Mouse (Mus musculus) G1E (cell line): ENCODE results near the gene Calm1. TPM values are rescaled to one million over a fixed set of nuclear protein-coding genes. Genes with fewer than 3 reads are reported as not detected.

Experiments
- ATAC-seq: 2 replicates; pipeline ENCODE4 v1.8.0; 2016; ENCODE audit warnings: mild to moderate bottlenecking; ENCODE audit not compliant: insufficient number of reproducible peaks, poor library complexity, low FRiP score, severe bottlenecking; ENCODE audit errors: extremely low read depth
- DNase-seq: peaks from one replicate; pipeline ENCODE4 v3.0.0; 2012; ENCODE audit warnings: low spot score
- H3K27me3 ChIP-seq: 2 replicates; pipeline ENCODE4 v1.6.1; 2012; ENCODE audit warnings: mild to moderate bottlenecking, low read length, inconsistent platforms; ENCODE audit not compliant: insufficient read depth
- H3K36me3 ChIP-seq: replicated peaks from 2 replicates; pipeline ENCODE3; 2012; ENCODE audit warnings: mild to moderate bottlenecking, inconsistent platforms
- H3K4me1 ChIP-seq: 2 replicates; pipeline ENCODE4 v1.6.1; 2012; ENCODE audit warnings: low read depth, low read length, inconsistent platforms, mixed read lengths; ENCODE audit not compliant: insufficient read depth
- H3K4me3 ChIP-seq: 2 replicates; pipeline ENCODE4 v1.5.1; 2012; ENCODE audit warnings: low read depth, mild to moderate bottlenecking, inconsistent platforms, low read length, moderate library complexity, mixed read lengths
- H3K9me3 ChIP-seq: replicated peaks from 2 replicates; pipeline ENCODE4 v1.6.1; 2012; ENCODE audit warnings: inconsistent platforms
- CTCF ChIP-seq: IDR thresholded peaks from 2 replicates; pipeline ENCODE4 v1.5.1; 2012; ENCODE audit warnings: low read depth, low read length, inconsistent platforms, mixed read lengths
- GATA1 ChIP-seq: IDR thresholded peaks from 2 replicates; pipeline ENCODE4 v1.6.1; 2012; ENCODE audit warnings: borderline replicate concordance, low read length, inconsistent platforms, mixed read lengths
- GATA2 ChIP-seq: IDR thresholded peaks from 2 replicates; pipeline ENCODE4 v1.6.1; 2012; ENCODE audit warnings: low read depth, low read length, inconsistent platforms, borderline replicate concordance
- POLR2AphosphoS5 ChIP-seq: IDR thresholded peaks from 2 replicates; pipeline ENCODE4 v1.6.1; 2012; ENCODE audit warnings: low read depth, low read length, inconsistent platforms; ENCODE audit not compliant: insufficient replicate concordance
- TAL1 ChIP-seq: conservative IDR thresholded peaks from 2 replicates; pipeline ENCODE4 v1.6.1; 2012; ENCODE audit warnings: low read depth, low read length, inconsistent platforms, mixed read lengths
- polyA plus RNA-seq: library from polyadenylated mRNA; stranded (reverse); fragments of >175 nt; gene quantifications from 2 replicates; pipeline ENCODE4 v1.2.3, GENCODE M21; 2012
- total RNA-seq, 2 experiments: library from RNA; stranded (forward) in 1 of 2; stranded (reverse) in 1 of 2; fragments of 200-1000 nt in 1 of 2; fragments of >200 nt in 1 of 2; fragmentation: Nextera tagmentation in 1 of 2; gene quantifications; 2 replicates each; pipeline ENCODE4 v1.2.3; 2014 to 2017

Calm1 gene
- total and polyA plus RNA-seq, 3 experiments: 749 to 1,086 (median 853) TPM

GRCm38 (mm10) chr12:100201363-100201711 lies 2.1 kb downstream of the Calm1 start:
- H3K4me3 ChIP-seq: peak overlapping the region; percentile 75
- peaks cover 46% of the 10 kb centered on the region for H3K36me3 ChIP-seq
- DNase-seq (peak; percentile 30), ATAC-seq (no peak)
- H3K27me3 ChIP-seq: peaks cover 3% of the 10 kb centered on the region; the same call in 1 of the 2 replicates
- TF ChIP-seq CTCF (no peak), POLR2AphosphoS5 (no peak), GATA2 (no peak), TAL1 (no peak), GATA1 (no peak)
- peaks cover 51% of the 10 kb centered on the region for H3K4me1 ChIP-seq
- H3K9me3 ChIP-seq: no peaks in the 10 kb centered on the region

GRCm38 (mm10) chr12:100201838-100202237 lies 2.6 kb downstream of the Calm1 start:
- ATAC-seq (peak; percentile 57), DNase-seq (peak; percentile 86)
- H3K4me3 ChIP-seq: peak overlapping the region; percentile 75
- peaks cover 51% of the 10 kb centered on the region for H3K36me3 ChIP-seq
- TF ChIP-seq GATA2: no peak
- TF ChIP-seq CTCF: peak; percentile 100
- no peak for TF ChIP-seq POLR2AphosphoS5
- no peak for TF ChIP-seq GATA1
- peaks cover under 1% of the 10 kb centered on the region; the same call in 1 of the 2 replicates for H3K27me3 ChIP-seq
- peaks cover 52% of the 10 kb centered on the region for H3K4me1 ChIP-seq
- H3K9me3 ChIP-seq: no peaks in the 10 kb centered on the region

GRCm38 (mm10) chr12:100203759-100204158 lies 4.5 kb downstream of the Calm1 start:
- peaks cover 70% of the 10 kb centered on the region for H3K36me3 ChIP-seq
- no peaks in the 10 kb centered on the region for H3K9me3 ChIP-seq
- DNase-seq (no peak), ATAC-seq (no peak)
- no peak for TF ChIP-seq TAL1
- peaks cover 61% of the 10 kb centered on the region for H3K4me1 ChIP-seq
- no peak overlapping the region for H3K4me3 ChIP-seq
- no peaks in the 10 kb centered on the region for H3K27me3 ChIP-seq

DNA sequence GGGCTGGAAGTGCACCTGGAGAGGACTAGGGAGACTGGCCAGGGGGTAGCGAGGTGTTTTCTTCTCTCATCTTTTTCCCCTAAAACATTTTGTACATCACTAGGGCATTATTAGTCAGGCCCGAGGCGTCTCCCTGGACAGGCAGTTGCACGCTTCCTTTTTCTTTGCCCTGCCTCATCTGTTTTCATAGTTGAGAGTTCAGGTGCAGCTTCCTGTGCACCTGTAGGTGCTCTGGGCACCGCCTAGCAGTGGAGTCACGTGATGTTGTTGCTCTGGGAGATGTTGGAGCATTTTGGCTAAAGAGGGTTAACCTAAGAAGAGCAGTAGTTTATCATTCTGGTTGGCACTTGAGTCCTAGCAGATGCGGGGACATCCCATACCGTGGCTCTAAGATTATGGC lies 5.9 kb downstream of the Calm1 start:
- Histone ChIP-seq H3K27me3 (no peaks in the 10 kb centered on the region), H3K4me1 (peaks cover 68% of the 10 kb centered on the region), H3K9me3 (no peaks in the 10 kb centered on the region), H3K36me3 (peaks cover 83% of the 10 kb centered on the region), H3K4me3 (no peak overlapping the region)
- no peak for TF ChIP-seq POLR2AphosphoS5
- TF ChIP-seq CTCF: no peak
- TF ChIP-seq GATA2: no peak
- no peak for TF ChIP-seq GATA1
- no peak for TF ChIP-seq TAL1
- no peak for DNase-seq
- ATAC-seq: no peak

GRCm38 (mm10) chr12:100206521-100206920 lies 7.3 kb downstream of the Calm1 start:
- no peak for DNase-seq
- no peaks in the 10 kb centered on the region for H3K27me3 ChIP-seq
- no peaks in the 10 kb centered on the region for H3K9me3 ChIP-seq
- H3K4me3 ChIP-seq: no peak overlapping the region
- no peak for ATAC-seq
- peaks cover 83% of the 10 kb centered on the region for H3K36me3 ChIP-seq
- no peak for TF ChIP-seq POLR2AphosphoS5
- no peak for TF ChIP-seq GATA1
- H3K4me1 ChIP-seq: peaks cover 78% of the 10 kb centered on the region

DNA sequence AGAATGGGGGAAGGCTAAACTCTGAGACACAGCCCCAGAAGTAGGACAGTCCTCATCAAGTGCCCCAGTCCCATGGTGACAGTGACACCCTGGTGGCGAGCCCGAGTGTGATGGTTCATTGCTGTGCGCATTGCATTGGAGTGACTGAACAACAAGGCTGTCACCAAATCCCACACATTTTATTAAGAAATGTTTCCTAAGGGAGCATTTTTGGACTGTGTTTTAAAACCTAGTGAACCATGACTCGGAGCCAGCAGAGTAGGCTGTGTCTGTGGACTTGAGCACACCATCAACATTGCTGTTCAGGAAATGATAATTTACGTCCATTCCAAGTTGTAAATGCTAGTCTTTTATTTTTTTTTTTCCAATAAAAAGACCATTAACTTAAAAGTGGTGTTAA lies 7.7 kb downstream of the Calm1 start:
- H3K36me3 ChIP-seq: peaks cover 83% of the 10 kb centered on the region
- DNase-seq (no peak), ATAC-seq (no peak)
- H3K27me3 ChIP-seq: no peaks in the 10 kb centered on the region
- peaks cover 79% of the 10 kb centered on the region for H3K4me1 ChIP-seq
- H3K4me3 ChIP-seq: no peak overlapping the region
- TF ChIP-seq GATA2: no peak
- no peak for TF ChIP-seq POLR2AphosphoS5
- TF ChIP-seq GATA1: no peak
- no peak for TF ChIP-seq TAL1
- TF ChIP-seq CTCF: no peak
- no peaks in the 10 kb centered on the region for H3K9me3 ChIP-seq
